Mouse (Mus musculus) lung, embryonic 16.5 days (tissue): Measurements from ENCODE around the gene Hexim2. TPM values are rescaled to one million over a fixed set of nuclear protein-coding genes. Genes with fewer than 3 reads are reported as not detected.

Experiments used
- ATAC-seq: fragments of 200-750 bp; cut with Nextera tagmentation; 2 replicates; pipeline ENCODE4 v1.8.0; 2017; ENCODE audit warnings: low read depth, mild to moderate bottlenecking, moderate library complexity
- H3K27ac ChIP-seq: fragments of 300-500 bp; sonication (generic); 2 replicates; pipeline ENCODE4 v1.5.1; 2014; ENCODE audit warnings: mild to moderate bottlenecking, control low read depth, low read length
- H3K27me3 ChIP-seq: fragments of 300-500 bp; sonication (generic); 2 replicates; pipeline ENCODE4 v1.6.1; 2014; ENCODE audit warnings: low read depth, low read length, mixed read lengths; ENCODE audit not compliant: control insufficient read depth, insufficient read depth
- H3K36me3 ChIP-seq: fragments of 300-500 bp; sonication (generic); 2 replicates; pipeline ENCODE4 v1.6.1; 2014; ENCODE audit warnings: low read length; ENCODE audit not compliant: control insufficient read depth, insufficient read depth
- H3K4me1 ChIP-seq: fragments of 300-500 bp; sonication (generic); replicated peaks from 2 replicates; pipeline ENCODE4 v1.6.1; 2014; ENCODE audit warnings: low read length, mixed read lengths; ENCODE audit not compliant: control insufficient read depth, insufficient read depth
- H3K4me2 ChIP-seq: fragments of 300-500 bp; sonication (generic); 2 replicates; pipeline ENCODE4 v1.6.1; 2014; ENCODE audit warnings: low read depth, low read length, control low read depth
- H3K4me3 ChIP-seq: fragments of 300-500 bp; sonication (generic); 2 replicates; pipeline ENCODE4 v1.5.1; 2014; ENCODE audit warnings: mild to moderate bottlenecking, low read length, control low read depth
- H3K9ac ChIP-seq: fragments of 300-500 bp; sonication (generic); 2 replicates; pipeline ENCODE4 v1.6.1; 2014; ENCODE audit warnings: low read length, control low read depth
- H3K9me3 ChIP-seq: fragments of 300-500 bp; sonication (generic); 2 replicates; pipeline ENCODE4 v1.6.1; 2016; ENCODE audit warnings: low read length; ENCODE audit not compliant: control insufficient read depth
- WGBS: fragments of 180-500 bp; shearing (Covaris S2); extraction: QIAGEN DNeasy Blood & Tissue Kit; methylation state at CpG from one replicate; pipeline ENCODE4 v1.1.7; 2014; 5-methylcytosine and 5-hydroxymethylcytosine counted together
- polyA plus RNA-seq: library from polyadenylated mRNA; unstranded; fragments of >200 nt; fragmentation: Nextera tagmentation; extraction: Ambion mirVana; gene quantifications from 2 replicates; pipeline ENCODE4 v1.2.1, GENCODE M21; 2015

Gene Hexim2
- polyA plus RNA-seq, 1 experiment from 2014 or later, result 8.7 TPM

- WGBS, result 79% methylated on average over 4 of the region's 4 CpGs
- Histone ChIP-seq H3K27ac (no peak overlapping the region), H3K9ac (no peak overlapping the region), H3K36me3 (no peaks in the 10 kb centered on the region), H3K4me2 (no peak overlapping the region), H3K4me3 (no peak overlapping the region), H3K9me3 (no peaks in the 10 kb centered on the region), H3K4me1 (peaks cover 19% of the 10 kb centered on the region), H3K27me3 (no peaks in the 10 kb centered on the region)
- no peak for ATAC-seq
These were observed 14.2 kb downstream of the Hexim2 start for GRCm38 (mm10) chr11:103146386-103146785.

GRCm38 (mm10) chr11:103147766-103148165 lies 15.5 kb downstream of the Hexim2 start:
- H3K27me3 ChIP-seq, result no peaks in the 10 kb centered on the region
- no peaks in the 10 kb centered on the region for H3K36me3 ChIP-seq
- no peak overlapping the region for H3K27ac ChIP-seq
- H3K9ac ChIP-seq, result no peak overlapping the region
- H3K4me1 ChIP-seq, result peaks cover 5% of the 10 kb centered on the region
- no peaks in the 10 kb centered on the region for H3K9me3 ChIP-seq
- no peak for ATAC-seq
- H3K4me3 ChIP-seq, result no peak overlapping the region
- 59% methylated on average over 4 of the region's 4 CpGs for WGBS
- no peak overlapping the region for H3K4me2 ChIP-seq

GRCm38 (mm10) chr11:103149771-103150170 lies 17.5 kb downstream of the Hexim2 start:
- Histone ChIP-seq H3K27me3 (no peaks in the 10 kb centered on the region), H3K4me1 (no peaks in the 10 kb centered on the region), H3K4me2 (no peak overlapping the region), H3K4me3 (no peak overlapping the region), H3K36me3 (no peaks in the 10 kb centered on the region), H3K27ac (no peak overlapping the region), H3K9me3 (no peaks in the 10 kb centered on the region), H3K9ac (no peak overlapping the region)
- WGBS, result 94% methylated on average over 4 of the region's 4 CpGs
- no peak for ATAC-seq

GRCm38 (mm10) chr11:103158621-103159478 lies 26.6 kb downstream of the Hexim2 start:
- no peaks in the 10 kb centered on the region for H3K36me3 ChIP-seq
- peaks cover 6% of the 10 kb centered on the region for H3K4me1 ChIP-seq
- WGBS, result 1% methylated on average over 25 of the region's 25 CpGs
- H3K27ac ChIP-seq, result peak overlapping the region; percentile 45; the same call in 1 of the 2 replicates
- H3K27me3 ChIP-seq, result no peaks in the 10 kb centered on the region
- H3K4me2 ChIP-seq, result peak overlapping the region; percentile 77
- H3K4me3 ChIP-seq, result peak overlapping the region; percentile 42
- H3K9me3 ChIP-seq, result no peaks in the 10 kb centered on the region
- peak overlapping the region; percentile 62 for H3K9ac ChIP-seq
- ATAC-seq, result peak; percentile 97

GRCm38 (mm10) chr11:103160738-103161137 lies 28.5 kb downstream of the Hexim2 start:
- H3K36me3 ChIP-seq, result no peaks in the 10 kb centered on the region; the same call in 1 of the 2 replicates
- H3K9ac ChIP-seq, result no peak overlapping the region
- H3K27ac ChIP-seq, result no peak overlapping the region
- no peak for ATAC-seq
- H3K4me1 ChIP-seq, result peaks cover 6% of the 10 kb centered on the region
- no peaks in the 10 kb centered on the region for H3K27me3 ChIP-seq
- H3K4me3 ChIP-seq, result no peak overlapping the region
- no peaks in the 10 kb centered on the region for H3K9me3 ChIP-seq
- 77% methylated on average over 11 of the region's 11 CpGs for WGBS
- H3K4me2 ChIP-seq, result no peak overlapping the region

- Histone ChIP-seq H3K36me3 (no peaks in the 10 kb centered on the region; the same call in 1 of the 2 replicates), H3K4me2 (no peak overlapping the region), H3K27me3 (no peaks in the 10 kb centered on the region), H3K4me1 (peaks cover 6% of the 10 kb centered on the region), H3K9ac (no peak overlapping the region), H3K27ac (no peak overlapping the region), H3K9me3 (no peaks in the 10 kb centered on the region), H3K4me3 (no peak overlapping the region)
- WGBS, result 74% methylated on average over 7 of the region's 7 CpGs
- no peak for ATAC-seq
These were observed 29.2 kb downstream of the Hexim2 start for GRCm38 (mm10) chr11:103161449-103161848.

GRCm38 (mm10) chr11:103162132-103162531 lies 29.9 kb downstream of the Hexim2 start:
- Histone ChIP-seq H3K9me3 (no peaks in the 10 kb centered on the region), H3K4me1 (peaks cover 6% of the 10 kb centered on the region), H3K36me3 (no peaks in the 10 kb centered on the region; the same call in 1 of the 2 replicates), H3K27ac (no peak overlapping the region), H3K27me3 (no peaks in the 10 kb centered on the region), H3K9ac (no peak overlapping the region), H3K4me3 (no peak overlapping the region), H3K4me2 (no peak overlapping the region)
- WGBS, result 83% methylated on average over 5 of the region's 5 CpGs
- no peak for ATAC-seq

GRCm38 (mm10) chr11:103164391-103164790 lies 32.2 kb downstream of the Hexim2 start:
- no peaks in the 10 kb centered on the region; the same call in 1 of the 2 replicates for H3K36me3 ChIP-seq
- no peak overlapping the region for H3K9ac ChIP-seq
- no peak overlapping the region; the same call in 1 of the 2 replicates for H3K4me2 ChIP-seq
- H3K4me3 ChIP-seq, result no peak overlapping the region
- H3K9me3 ChIP-seq, result no peaks in the 10 kb centered on the region
- no peak for ATAC-seq
- H3K4me1 ChIP-seq, result no peaks in the 10 kb centered on the region
- no peaks in the 10 kb centered on the region for H3K27me3 ChIP-seq
- WGBS, result 14% methylated on average over 10 of the region's 10 CpGs
- no peak overlapping the region for H3K27ac ChIP-seq

- Histone ChIP-seq H3K4me3 (no peak overlapping the region), H3K9me3 (no peaks in the 10 kb centered on the region), H3K36me3 (no peaks in the 10 kb centered on the region; the same call in 1 of the 2 replicates), H3K27me3 (peaks cover 25% of the 10 kb centered on the region), H3K9ac (no peak overlapping the region), H3K4me2 (no peak overlapping the region), H3K27ac (no peak overlapping the region), H3K4me1 (peaks cover 7% of the 10 kb centered on the region)
- 22% methylated on average over 9 of the region's 9 CpGs for WGBS
- no peak for ATAC-seq
These were observed 36.6 kb downstream of the Hexim2 start for GRCm38 (mm10) chr11:103168690-103169390.
